Comparison of ENCODE assay signal across 27 mouse cellular contexts in the genomic region with DNA sequence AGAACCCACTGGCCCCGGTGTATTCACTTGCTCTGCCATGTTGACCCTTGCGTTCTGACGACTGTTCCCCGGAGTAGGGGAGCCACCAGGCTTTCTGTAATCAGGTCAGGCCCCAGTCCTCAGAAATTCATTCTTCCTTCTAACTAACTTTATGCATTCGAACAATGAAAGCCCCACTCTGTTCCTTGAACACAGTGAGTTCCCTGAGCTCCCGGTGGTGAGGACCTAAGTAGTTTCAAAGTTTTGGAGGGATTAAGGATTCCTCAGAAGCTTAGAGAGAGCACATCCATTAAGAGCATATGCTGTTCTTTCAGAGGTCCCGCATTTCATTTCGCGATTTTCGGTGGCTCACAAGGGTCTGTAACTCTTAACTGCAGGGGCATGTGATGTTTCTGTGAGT.
"Had no signal": no experiment of that assay in that cellular context is flagged by ENCODE, and none has a peak within 500 bp of the region (broad histone marks: within the 10 kb centered on the region; RNA-seq: fewer than 3 reads in every experiment).

No protein-coding gene starts in this region.

- H3K4me2 ChIP-seq: heart, embryonic 12.5 days; hindbrain, embryonic 12.5 days; hindbrain, embryonic 14.5 days; kidney, embryonic 15.5 days; limb, embryonic 13.5 days; limb, embryonic 15.5 days; liver, embryonic 12.5 days had no signal

- ATAC-seq: hindbrain, postnatal 0 days; intestine, embryonic 16.5 days; liver, embryonic 12.5 days had no signal

- DNase-seq: gastrocnemius, adult 2 months; gastrocnemius, postnatal 10 days; gastrocnemius, postnatal 25 days; heart, adult 18-20 months; heart, postnatal 10 days; heart, postnatal 4 days; kidney, adult 11 months; kidney, adult 2 months; kidney, adult 9 months; kidney, postnatal 14 days; kidney, postnatal 36 days; layer of hippocampus, adult 9-11 months; layer of hippocampus, postnatal 36 days; left cerebral cortex, postnatal 4 days had no signal

- H3K27ac ChIP-seq: gastrocnemius, adult 2 months; heart, embryonic 10.5 days; hindbrain, embryonic 10.5 days; hindbrain, embryonic 12.5 days; hindbrain, embryonic 14.5 days; hindbrain, postnatal 0 days; kidney, embryonic 15.5 days; kidney, postnatal 0 days; limb, embryonic 13.5 days; limb, embryonic 15.5 days; liver, embryonic 12.5 days; liver, embryonic 14.5 days had no signal

- H3K9me3 ChIP-seq: heart, embryonic 10.5 days; heart, embryonic 12.5 days; hindbrain, embryonic 12.5 days; kidney, embryonic 15.5 days; limb, embryonic 15.5 days had no signal

- H3K36me3 ChIP-seq: liver, embryonic 12.5 days had no signal

- H3K9ac ChIP-seq: heart, embryonic 12.5 days; hindbrain, embryonic 12.5 days; hindbrain, embryonic 14.5 days; kidney, embryonic 15.5 days; limb, embryonic 13.5 days; limb, embryonic 15.5 days; liver, embryonic 12.5 days; liver, embryonic 14.5 days had no signal

- H3K4me1 ChIP-seq: heart, embryonic 10.5 days; heart, embryonic 12.5 days; hindbrain, embryonic 10.5 days; hindbrain, embryonic 12.5 days; kidney, embryonic 15.5 days; limb, embryonic 13.5 days; limb, embryonic 15.5 days; liver, embryonic 12.5 days had no signal

- H3K4me3 ChIP-seq: gastrocnemius, adult 2 months; heart, embryonic 10.5 days; heart, embryonic 12.5 days; hindbrain, embryonic 10.5 days; hindbrain, embryonic 12.5 days; kidney, embryonic 15.5 days; limb, embryonic 13.5 days; limb, embryonic 15.5 days; liver, embryonic 12.5 days had no signal

- H3K27me3 ChIP-seq: heart, embryonic 12.5 days; hindbrain, embryonic 12.5 days; kidney, embryonic 15.5 days; limb, embryonic 13.5 days; limb, embryonic 15.5 days; liver, embryonic 12.5 days had no signal
